In genomic region chr15:86005691-86006525, GRCm38 (mm10) we compare ENCODE assay signal across 9 mouse cellular contexts. TPM values are rescaled to one million over a fixed set of nuclear protein-coding genes. Genes with fewer than 3 reads are reported as not detected.
DNase-seq lines count a peak whose midpoint lies in the region; ATAC-seq and TF ChIP-seq lines count a peak whose summit lies in the region.
"Had no signal": no experiment of that assay in that cellular context is flagged by ENCODE, and none has a peak within 500 bp of the region (broad histone marks: within the 10 kb centered on the region; RNA-seq: fewer than 3 reads in every experiment).

No protein-coding gene starts in this region.

- H3K36me3 ChIP-seq in kidney, adult 2 months (ENCODE audit: control insufficient read depth, insufficient read depth, low read length), result no peaks in the 10 kb centered on the region
- no peaks in the 10 kb centered on the region for H3K36me3 ChIP-seq in forebrain, embryonic 14.5 days (ENCODE audit: control insufficient read depth, insufficient read depth, low read length)
- no peaks in the 10 kb centered on the region for H3K36me3 ChIP-seq in hindbrain, embryonic 13.5 days
- H3K36me3 ChIP-seq: embryonic facial prominence, embryonic 12.5 days had no signal

- DNase-seq in kidney, postnatal 4 days, result peak; percentile 28 to 48
- no peak for DNase-seq in kidney, adult 2 months
- peak; percentile 81 for DNase-seq in forebrain, embryonic 14.5 days (ENCODE audit: low spot score)
- peak; percentile 77 for DNase-seq in skeletal muscle tissue, adult 2 months (ENCODE audit: low read depth, low spot score)
- DNase-seq in right cerebral cortex, adult 2 months (ENCODE audit: low spot score in 2 of 2), result no peak
- no peak for DNase-seq in adrenal gland, adult (ENCODE audit: inconsistent age in 2 of 2, low spot score in 1 of 2)
- no peak for DNase-seq in thymus, adult 18-20 months

- peak; percentile 27 for ATAC-seq in forebrain, embryonic 14.5 days
- ATAC-seq in hindbrain, embryonic 13.5 days (ENCODE audit: low FRiP score), result peak; percentile 65

- TF ChIP-seq POLR2A in kidney, adult 2 months (IDR thresholded peaks at IDR 0.05; ENCODE audit: low read depth, low read length), result no peak

- peak overlapping the region; percentile 19 for H3K4me2 ChIP-seq in forebrain, embryonic 14.5 days (ENCODE audit: low read length)
- H3K4me2 ChIP-seq in hindbrain, embryonic 13.5 days, result no peak overlapping the region
- H3K4me2 ChIP-seq: embryonic facial prominence, embryonic 12.5 days had no signal

- H3K9ac ChIP-seq in forebrain, embryonic 14.5 days (ENCODE audit: low read length), result peak overlapping the region; percentile 22; the same call in 1 of the 2 replicates
- H3K9ac ChIP-seq in hindbrain, embryonic 13.5 days, result no peak overlapping the region; the same call in 1 of the 2 replicates
- H3K9ac ChIP-seq: embryonic facial prominence, embryonic 12.5 days had no signal

- no peak for TF ChIP-seq CTCF in kidney, adult 2 months (conservative IDR thresholded peaks at IDR 0.05; ENCODE audit: insufficient read depth, insufficient read length, low read depth, low read length)

- no peaks in the 10 kb centered on the region; the same call in 1 of the 2 replicates for H3K4me1 ChIP-seq in kidney, adult 2 months (ENCODE audit: control insufficient read depth, insufficient read depth, low read length)
- H3K4me1 ChIP-seq in forebrain, embryonic 14.5 days (ENCODE audit: control insufficient read depth, insufficient read depth, low read length), result peaks cover 29% of the 10 kb centered on the region
- peaks cover 51% of the 10 kb centered on the region for H3K4me1 ChIP-seq in hindbrain, embryonic 13.5 days (replicated peaks)

- 54% methylated on average over 11 of the region's 11 CpGs for WGBS in kidney, adult 2 months
- 9% methylated on average over 11 of the region's 11 CpGs for WGBS in forebrain, embryonic 14.5 days
- 13% methylated on average over 11 of the region's 11 CpGs for WGBS in hindbrain, embryonic 13.5 days

- H3K27ac ChIP-seq in kidney, adult 2 months (ENCODE audit: insufficient read depth, low read depth, low read length), result no peak overlapping the region
- H3K27ac ChIP-seq in forebrain, embryonic 14.5 days (ENCODE audit: low read depth, low read length), result peak overlapping the region; percentile 81
- peak overlapping the region; percentile 87 for H3K27ac ChIP-seq in hindbrain, embryonic 13.5 days
- H3K27ac ChIP-seq: embryonic facial prominence, embryonic 12.5 days had no signal

- H3K4me3 ChIP-seq in kidney, adult 2 months (ENCODE audit: insufficient read depth, low read depth, low read length), result no peak overlapping the region
- no peak overlapping the region for H3K4me3 ChIP-seq in forebrain, embryonic 14.5 days (ENCODE audit: low read depth, low read length)
- no peak overlapping the region for H3K4me3 ChIP-seq in hindbrain, embryonic 13.5 days
- H3K4me3 ChIP-seq: embryonic facial prominence, embryonic 12.5 days had no signal

- no peaks in the 10 kb centered on the region for H3K27me3 ChIP-seq in kidney, adult 2 months (replicated peaks; ENCODE audit: control insufficient read depth, insufficient read depth, low read length)
- no peaks in the 10 kb centered on the region for H3K27me3 ChIP-seq in forebrain, embryonic 14.5 days (replicated peaks; ENCODE audit: control insufficient read depth, insufficient read depth, low read length)
- H3K27me3 ChIP-seq in hindbrain, embryonic 13.5 days, result 0 out of 2 replicates have a peak, but pooled peaks cover 4% of the 10 kb centered on the region
- H3K27me3 ChIP-seq: embryonic facial prominence, embryonic 12.5 days had no signal

- no peaks in the 10 kb centered on the region for H3K9me3 ChIP-seq in forebrain, embryonic 14.5 days (replicated peaks; ENCODE audit: control insufficient read depth, low read length)
- no peaks in the 10 kb centered on the region for H3K9me3 ChIP-seq in hindbrain, embryonic 13.5 days
- H3K9me3 ChIP-seq: embryonic facial prominence, embryonic 12.5 days had no signal

RNA-seq across cellular contexts. Expression of gene Celsr1, which starts 27.7 kb away (rescaled TPM):
- polyA plus RNA-seq in kidney, adult 2 months (2012; rRNA removed), result 12.4 and 16.8 TPM in 2 replicates
- polyA plus RNA-seq in forebrain, embryonic 14.5 days (2014; fragmentation: Nextera tagmentation; extraction: Ambion mirVana), result 8.6 and 9.6 TPM in 2 replicates
- polyA plus RNA-seq in hindbrain, embryonic 13.5 days (2015; fragmentation: Nextera tagmentation; extraction: Ambion mirVana), result 1.6 and 1.8 TPM in 2 replicates

RNA-seq across cellular contexts. Expression of gene Gramd4, which starts 51.6 kb away (rescaled TPM):
- polyA plus RNA-seq in kidney, adult 2 months (2012; rRNA removed), result 18.9 and 20.6 TPM in 2 replicates
- polyA plus RNA-seq in forebrain, embryonic 14.5 days (2014; fragmentation: Nextera tagmentation; extraction: Ambion mirVana), result 20.7 and 28.0 TPM in 2 replicates
- 33.9 and 36.4 TPM in 2 replicates for polyA plus RNA-seq in hindbrain, embryonic 13.5 days (2015; fragmentation: Nextera tagmentation; extraction: Ambion mirVana)

Comparison
In these comparisons a context has a peak if more than half of its experiments do, and no peak if none do; other contexts are left out.
1. DNase-seq: peak in kidney, postnatal 4 days (2 of 2), forebrain, embryonic 14.5 days (single experiment) and skeletal muscle tissue, adult 2 months (single experiment); none in kidney, adult 2 months (single experiment), right cerebral cortex, adult 2 months (0 of 2), adrenal gland, adult (0 of 2) and thymus, adult 18-20 months (0 of 2).